Mouse (Mus musculus) left cerebral cortex, adult 11 months (tissue): ENCODE results near the gene Tmem40.

Experiments used
- DNase-seq: peaks from one replicate; pipeline ENCODE4 v3.0.0; 2022; ENCODE audit warnings: low spot score

Gene Tmem40

DNA sequence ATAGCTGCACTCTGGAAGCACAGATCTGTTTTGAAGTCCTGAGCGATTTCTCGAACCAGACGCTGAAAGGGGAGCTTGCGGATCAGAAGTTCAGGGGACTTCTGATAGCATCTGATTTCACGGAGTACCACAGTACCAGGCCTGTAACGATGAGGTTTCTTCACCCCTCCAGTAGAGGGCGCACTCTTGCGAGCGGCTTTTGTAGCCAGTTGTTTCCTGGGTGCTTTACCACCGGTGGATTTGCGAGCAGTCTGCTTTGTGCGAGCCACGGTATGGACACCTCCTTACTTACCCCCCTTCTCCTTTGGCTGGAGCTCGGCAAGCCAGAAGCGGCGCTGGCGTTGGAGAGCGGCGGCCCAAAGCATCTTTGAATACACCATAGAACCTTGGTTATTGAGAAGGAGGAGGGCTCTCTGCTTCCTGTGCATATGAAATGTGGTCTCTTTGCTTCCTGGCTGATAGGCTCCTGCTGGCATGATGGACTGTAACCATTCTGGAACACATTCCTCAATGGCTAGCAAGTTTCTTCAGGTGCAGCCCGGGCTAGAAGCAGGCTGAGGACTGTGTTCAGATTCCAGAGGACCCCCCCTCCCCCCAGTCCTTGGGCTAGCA lies 8.0 kb upstream of the Tmem40 start:
- no peak for DNase-seq

DNA sequence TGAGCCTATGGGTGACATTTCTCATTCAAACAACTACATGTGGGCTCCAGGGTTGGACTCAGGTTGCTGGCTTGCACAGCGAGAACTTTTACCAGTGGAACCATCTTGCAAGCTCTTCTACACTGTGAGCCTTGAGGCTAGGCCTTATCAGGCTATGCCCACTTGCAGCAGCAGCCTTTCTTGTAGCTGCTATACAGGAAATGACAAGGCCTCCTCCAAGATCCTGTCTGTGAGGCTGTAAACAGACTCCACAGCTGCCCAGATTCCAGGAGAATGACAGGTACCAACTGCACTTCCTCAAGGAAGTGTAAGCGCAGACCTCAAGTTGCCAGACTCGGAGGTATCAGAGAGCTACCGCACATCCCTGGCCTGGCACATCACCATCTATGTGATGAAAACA lies 6.0 kb upstream of the Tmem40 start:
- DNase-seq = no peak

DNA sequence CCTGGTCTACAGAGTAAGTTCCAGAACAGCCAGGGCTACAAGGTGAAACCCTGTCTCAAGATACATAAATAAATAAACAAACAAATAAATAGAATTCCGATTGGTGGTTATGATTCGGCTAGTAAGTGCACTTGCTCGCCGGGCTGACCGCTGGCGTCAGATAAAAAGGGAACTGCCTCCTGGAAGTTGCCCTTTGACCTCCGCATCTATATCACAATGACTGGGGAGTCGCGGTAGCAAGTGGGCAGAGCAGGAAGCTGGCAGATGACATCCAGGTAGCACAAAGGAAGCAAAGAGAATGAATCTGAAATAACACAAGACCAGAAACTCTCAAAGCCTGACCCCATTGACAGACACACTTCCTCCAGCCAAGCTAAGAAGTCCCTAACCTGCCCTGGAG lies 5.1 kb upstream of the Tmem40 start:
- no peak for DNase-seq

DNA sequence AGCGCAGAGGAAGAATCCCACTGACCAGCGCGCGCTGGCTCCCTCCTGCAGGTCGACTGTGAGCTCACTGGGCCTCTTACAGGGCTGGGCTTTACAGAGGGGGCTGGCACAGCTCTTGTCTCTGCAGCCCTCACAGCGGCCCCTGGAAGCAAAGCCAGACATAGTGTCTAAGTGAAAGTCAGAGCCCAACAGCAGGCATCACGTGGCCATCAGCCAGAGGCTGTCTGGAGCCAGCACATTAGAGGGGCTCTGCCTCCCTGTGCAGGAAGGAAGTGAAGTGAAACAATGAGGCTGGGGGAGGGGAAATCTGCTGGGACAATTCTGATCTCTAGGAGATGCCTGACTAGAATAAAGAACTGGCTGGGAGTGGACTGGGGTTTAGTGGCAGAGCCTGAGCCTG lies 2.0 kb upstream of the Tmem40 start:
- DNase-seq = no peak

DNA sequence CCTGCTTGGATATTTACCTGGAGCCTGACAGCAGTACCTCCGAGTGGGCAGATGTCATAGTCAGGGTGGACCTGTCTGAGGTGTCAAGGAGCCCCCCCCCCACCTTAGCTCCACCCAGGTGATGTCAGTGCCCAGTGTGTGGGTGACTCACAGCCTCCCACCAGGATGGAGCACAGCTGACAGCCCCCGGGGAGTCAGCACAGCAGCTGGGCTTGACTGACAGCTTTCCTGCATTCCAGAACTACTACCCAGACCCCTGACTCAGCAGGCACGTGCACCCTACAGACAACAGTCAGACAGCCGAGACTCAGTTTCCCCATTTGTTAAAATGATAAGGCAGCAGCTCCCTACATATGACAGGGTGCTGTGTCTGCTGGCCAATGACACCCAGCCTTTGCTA lies 1.2 kb downstream of the Tmem40 start:
- no peak for DNase-seq

DNA sequence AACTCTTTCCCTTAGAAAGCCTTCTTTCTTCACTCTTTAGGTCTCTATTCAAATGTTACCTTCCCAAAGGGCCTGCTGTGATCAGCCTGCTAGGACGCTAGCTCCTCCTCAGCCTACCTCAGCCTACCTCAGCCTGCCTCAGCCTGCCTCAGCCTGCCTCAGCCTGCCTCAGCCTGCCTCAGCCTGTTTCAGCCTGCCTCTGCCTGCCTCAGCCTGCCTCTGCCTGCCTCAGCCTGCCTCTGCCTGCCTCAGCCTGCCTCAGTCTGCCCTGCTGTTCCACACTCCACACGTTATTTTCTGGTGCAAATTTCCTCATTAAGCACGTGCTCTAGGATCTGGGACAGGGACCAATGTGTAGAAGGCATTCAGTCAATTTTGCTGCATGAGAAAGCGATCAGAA lies 2.1 kb downstream of the Tmem40 start:
- DNase-seq = no peak

DNA sequence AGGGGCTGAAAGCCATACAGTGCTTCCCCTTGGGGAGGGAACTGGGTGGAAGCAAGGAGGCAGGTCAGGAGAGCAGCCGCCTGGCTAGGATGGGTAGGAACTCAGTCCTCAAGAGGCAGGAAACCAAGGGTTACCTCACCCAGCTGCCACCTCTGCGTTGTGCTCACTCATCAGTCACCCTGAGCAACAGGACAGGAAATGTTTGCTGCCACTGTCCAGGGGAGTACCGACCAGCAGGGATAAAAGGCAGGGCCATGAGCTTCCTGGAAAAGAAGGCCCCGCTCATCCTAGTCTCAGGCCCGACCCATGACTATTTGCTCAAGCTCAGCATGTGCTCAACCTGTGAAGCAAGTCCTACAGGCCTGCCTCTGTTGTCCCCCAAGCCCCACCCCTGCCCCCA lies 2.7 kb downstream of the Tmem40 start:
- DNase-seq = no peak

DNA sequence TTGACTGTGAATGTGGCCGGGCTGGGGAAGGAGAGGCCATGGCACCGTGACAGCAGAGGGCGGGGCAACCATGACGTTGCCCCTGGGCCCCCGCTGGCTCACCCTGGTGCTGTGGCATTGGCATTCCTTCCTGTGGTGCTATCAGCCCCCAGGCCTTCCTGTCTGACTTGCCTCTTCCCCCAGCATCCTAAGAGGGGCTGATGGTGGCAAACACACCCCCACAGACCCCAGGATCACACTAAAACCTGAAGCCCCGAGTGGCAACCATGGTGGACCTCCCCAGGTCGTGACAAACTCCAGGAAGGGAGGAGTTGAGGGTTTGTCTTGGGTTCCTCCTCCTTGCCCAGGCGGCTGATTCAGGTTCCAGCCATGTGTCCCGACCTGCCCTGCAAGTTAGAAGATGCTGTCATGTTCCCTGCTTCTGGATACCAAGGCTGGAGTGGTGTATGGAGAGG lies 3.2 kb downstream of the Tmem40 start:
- DNase-seq = no peak

DNA sequence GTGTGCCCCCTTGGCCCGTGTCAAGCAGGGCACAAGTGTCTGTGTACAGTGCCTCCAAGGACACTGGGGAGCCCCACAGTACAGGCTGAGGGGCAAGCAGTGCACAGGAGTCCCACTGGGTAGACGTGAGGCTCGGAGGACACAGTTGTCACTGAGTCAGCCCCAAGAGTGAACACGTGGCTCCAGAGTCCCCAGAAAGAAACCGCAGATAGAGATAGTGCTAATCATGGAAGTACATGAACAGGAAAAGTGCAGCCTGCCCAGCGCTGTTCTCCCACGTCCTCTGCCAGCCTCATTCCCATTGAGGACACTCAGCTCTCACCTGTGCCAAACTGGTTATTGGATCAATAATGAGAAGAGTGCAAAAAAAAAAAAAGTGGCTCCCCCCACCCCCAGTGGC lies 6.7 kb downstream of the Tmem40 start:
- DNase-seq = no peak

DNA sequence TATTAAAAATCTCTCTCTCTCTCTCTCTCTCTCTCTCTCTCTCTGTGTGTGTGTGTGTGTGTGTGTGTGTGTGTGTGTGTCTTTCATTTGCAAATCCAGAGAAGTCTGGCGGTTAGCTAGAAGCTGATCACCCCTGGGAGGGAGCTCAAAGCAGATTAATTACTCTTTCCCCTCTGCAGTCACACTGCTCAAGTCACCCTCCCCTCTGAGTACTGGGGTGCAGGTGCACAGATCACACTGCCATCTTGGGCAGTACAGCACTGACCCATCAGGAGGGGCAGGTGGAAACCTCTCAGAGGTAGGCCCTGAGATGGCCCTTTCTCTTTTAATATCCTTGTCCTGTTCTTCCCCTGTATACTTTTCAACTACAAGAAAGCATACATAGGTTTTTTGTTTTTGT lies 15.9 kb downstream of the Tmem40 start:
- no peak for DNase-seq

DNA sequence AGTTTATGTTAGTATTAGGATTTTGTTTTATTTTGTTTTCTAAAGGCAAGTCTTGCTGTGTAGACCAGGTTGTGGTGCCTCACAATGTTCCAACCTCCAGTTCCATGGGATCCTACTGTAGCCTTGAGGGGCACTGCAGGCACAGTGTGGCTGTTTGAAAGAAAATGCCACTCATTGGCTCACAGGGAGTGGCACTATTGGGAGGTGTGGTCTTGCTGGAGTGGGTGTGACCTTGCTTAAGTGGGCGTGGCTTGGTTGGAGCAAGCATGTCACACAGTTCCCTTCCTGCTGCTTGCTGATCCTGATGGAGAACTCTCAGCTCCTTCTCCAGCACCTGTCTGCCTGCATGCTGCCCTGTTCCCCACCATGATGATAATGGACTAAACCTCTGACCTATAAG lies 18.6 kb downstream of the Tmem40 start:
- DNase-seq = no peak

DNA sequence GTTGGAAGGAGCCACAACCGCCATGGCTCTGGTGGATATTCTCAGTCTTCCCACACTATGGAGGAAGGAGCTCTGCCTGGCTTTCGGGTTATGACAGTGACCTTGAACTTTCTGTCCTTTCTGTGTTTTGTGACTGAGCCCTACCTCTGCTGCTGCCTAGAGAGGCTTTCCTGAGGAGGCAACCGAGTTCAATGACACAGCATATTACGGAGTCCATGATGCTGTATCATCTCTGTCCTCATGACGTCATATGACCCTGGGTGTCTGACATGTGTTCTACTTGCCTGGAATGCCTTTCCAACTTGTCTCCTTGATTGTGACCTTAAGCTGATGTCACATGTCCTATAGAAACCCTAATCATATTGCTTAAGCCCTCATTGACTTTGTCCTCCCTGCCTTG lies 23.2 kb downstream of the Tmem40 start:
- no peak for DNase-seq

DNA sequence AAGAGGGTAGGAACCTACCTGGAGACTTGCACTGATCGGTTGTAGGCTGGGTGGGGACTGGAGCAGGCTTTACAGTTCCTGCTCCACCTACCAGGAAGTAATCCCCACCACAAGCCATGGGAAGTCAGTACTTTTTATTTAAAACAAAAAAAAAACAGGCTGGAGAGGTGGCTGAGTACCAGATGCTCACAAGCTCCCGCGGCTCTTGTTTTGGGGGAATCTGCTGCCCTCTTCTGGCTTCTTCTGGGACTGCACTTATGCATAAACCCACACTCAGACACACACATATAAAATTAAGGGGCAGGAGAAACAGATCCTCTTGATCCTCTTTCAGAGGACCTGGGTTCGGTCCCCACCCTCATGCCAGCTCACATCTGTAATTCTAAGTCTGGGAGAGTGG lies 27.3 kb downstream of the Tmem40 start:
- DNase-seq = no peak

DNA sequence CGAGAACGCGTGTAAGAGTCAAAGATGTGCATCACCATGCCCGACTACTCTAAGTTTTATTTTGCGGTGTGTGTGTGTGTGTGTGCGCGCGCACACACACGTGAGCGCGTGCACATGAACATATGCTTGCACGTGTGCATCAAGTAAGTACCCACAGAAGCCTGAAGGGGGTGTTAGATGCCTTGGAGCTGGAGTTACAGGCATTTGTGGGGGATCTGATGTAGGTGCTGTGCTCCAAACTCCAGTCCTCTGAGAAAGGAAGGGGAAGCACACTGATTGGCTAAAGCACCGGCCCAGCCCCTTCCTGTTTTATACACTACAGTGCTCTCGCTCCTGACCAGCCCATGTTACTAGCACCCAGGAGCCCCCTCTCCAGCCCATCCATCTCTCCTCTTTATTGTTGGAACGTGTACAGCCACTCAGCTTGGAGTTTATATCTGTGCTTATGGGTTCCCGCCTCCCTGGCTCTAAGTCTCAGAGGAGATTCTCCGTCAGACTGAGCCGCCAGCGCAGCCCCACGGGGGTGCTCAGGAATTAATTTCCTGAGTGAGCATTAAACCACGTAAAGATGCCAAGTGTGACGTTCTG lies 29.8 kb downstream of the Tmem40 start:
- DNase-seq = no peak

DNA sequence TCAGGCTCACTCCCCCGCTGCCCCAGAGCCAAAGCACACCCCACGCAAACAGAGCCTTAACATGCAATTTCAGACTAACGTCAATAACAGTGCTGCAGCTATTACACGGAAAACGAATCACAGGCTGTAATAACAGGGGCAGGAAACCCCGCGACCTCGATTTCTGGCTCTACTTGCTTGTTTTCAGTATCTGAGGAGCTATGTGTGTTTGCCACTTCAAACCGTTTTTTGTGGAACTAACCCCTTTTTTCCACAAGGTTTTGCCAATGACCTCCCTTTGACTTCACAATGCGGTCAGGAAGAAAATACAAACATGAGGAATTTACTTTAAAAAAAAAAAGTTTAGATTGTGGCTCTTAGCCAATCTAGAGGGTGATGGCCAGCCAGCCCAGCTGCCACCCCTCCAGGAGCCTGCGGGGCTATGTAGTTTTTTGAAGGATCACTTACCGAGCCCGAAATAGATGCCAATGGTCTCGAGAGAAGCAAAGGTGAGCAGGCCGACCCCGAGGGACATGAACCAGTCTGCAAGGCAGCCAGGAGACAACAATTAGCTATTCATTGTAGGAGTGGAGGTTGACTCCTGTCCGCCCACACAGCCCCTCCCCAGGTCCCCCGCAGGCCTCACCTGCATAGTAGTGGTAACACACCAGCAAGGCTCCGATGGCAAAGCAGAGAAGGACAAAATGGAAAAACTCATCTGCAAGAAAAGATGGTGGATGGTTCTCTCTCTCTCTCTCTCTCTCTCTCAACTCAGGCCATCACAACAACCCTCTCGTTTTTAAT lies 31.5 kb downstream of the Tmem40 start:
- no peak for DNase-seq

DNA sequence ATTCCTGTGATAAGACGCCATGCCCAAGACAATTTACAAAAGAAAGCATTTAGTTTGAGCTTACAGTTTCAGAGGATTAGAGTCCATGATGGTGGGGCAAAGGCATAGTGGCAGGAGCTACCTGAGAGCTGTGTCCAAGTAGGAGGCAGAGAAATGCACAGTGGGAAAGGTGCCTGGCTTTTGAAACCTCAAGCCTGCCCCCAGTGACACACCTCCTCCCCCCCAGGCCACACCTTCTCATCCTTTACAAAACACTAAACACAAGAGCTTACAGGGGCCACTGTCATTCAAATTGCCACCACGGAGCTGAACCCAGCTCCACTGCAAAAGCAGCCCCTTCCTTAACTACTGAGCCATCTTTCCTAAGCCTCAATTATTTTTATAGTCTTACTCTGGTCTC lies 34.6 kb downstream of the Tmem40 start:
- no peak for DNase-seq

DNA sequence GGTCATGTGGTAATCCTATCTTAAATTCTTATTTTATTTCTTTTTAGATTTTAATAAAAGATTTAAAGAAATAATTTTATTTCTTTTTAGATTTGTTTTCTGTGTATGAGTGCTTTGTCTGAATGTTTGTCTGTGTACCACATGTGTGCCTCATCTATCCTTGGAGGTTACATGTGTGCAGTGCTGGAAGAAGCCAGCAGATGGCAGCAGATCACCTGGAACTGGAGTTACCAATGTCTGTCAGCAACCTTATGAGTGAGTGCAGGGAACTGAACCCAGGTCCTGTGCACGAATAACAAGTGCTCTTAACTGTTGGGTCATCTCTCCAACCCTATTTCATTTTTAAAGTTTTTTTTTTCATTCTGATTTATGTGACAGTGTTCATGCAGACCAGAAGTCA lies 35.1 kb downstream of the Tmem40 start:
- no peak for DNase-seq

DNA sequence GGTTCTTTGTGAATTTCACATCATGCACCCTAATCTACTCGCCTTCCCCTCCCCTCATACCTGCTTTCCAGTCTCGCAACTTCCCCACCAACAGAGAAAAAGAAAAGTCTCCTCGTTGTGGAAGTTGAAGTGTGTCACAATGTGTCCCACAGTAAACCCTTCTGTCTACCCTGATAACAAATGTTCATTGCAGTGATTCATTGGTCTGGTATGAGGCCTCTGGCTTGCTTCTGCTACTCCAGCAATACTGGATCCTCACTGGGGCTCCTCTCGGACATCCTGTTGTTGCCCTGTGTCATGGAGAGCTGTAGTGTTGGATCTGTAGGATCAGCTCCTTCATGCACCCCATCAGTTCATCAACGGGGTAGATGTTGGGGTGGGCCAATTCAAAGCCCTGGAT lies 40.0 kb downstream of the Tmem40 start:
- no peak for DNase-seq

DNA sequence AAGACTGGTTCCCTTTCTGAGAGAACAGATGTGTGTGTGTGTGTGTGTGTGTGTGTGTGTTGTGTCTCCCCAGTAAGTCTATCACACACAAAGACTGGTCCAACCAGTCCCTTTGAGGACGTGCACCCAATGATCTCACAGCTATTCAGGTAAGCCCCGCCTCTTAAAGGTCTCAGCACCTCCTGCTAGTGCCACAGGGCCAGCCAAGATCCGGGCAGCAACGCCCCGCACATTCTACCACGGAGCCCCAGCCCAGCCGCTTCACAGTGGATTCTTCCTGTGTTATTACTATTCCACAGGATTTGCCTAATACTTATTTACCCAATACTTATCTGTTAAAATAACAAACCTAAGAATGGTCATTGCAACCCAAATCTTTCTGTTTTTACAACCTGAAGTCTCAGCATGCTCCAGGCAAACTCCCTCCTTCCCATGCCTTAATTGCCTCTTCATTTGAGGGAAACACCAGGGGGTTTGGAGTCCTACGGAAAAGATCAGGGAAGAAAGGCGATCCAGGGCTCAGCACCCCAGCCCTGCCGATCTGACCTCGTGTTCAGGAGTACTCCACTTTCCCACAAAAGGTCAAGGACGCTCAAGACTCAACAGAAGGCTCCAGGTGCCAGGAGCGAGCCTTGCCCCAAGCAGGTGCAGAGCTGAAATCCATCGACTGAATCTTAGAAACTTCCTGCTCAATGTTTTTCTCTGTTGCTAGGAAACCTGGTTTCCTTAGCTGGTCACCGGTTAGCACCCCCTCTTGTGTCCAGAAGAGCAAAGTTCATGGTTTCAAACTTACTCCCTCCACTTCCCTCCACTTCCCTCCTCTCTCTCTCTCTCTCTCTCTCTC lies 44.3 kb downstream of the Tmem40 start:
- no peak for DNase-seq

DNA sequence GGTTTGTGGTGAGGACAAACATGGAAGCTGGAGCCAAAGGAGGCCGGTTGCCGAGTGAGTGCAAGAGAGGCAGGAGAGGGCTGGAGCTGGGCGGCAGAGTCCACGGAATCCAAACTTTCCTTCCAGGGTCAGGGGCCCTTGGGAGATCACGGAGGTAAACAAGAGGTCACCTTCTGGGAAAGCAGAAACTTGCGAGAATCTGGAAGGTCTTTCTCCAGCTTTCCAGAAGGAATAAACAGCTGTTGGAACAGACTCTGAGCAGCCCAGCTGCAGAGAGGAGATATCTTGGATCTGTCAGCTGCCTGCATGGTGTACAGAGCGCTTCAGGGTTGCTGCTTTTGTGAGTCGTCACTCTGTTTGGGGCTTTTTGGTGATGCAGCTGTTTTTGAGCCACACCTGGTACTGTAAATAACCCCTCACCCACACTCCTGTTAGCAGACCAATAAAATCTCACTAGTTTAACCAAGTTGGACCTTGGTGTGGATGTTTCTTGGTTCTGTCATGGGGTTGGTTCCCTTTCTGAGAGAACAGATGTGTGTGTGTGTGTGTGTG lies 45.0 kb downstream of the Tmem40 start:
- no peak for DNase-seq

DNA sequence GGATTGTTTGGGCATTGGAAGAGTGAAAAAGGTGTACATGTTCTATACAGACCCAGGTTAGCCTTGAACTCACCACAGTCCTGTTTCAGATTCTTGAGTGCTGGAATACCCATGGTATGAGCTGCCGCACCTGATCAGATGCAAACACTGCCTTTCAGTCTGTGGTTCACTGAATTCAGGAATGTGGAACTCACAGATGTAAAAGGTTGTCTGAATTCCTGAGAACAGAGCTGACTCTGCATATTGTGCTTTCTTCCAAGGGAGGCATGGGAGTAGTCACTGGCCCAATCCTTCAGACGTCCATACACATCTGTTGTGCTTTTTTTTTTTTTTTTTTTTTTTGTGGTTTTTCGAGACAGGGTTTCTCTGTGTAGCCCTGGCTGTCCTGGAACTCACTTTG lies 50.9 kb downstream of the Tmem40 start:
- no peak for DNase-seq

DNA sequence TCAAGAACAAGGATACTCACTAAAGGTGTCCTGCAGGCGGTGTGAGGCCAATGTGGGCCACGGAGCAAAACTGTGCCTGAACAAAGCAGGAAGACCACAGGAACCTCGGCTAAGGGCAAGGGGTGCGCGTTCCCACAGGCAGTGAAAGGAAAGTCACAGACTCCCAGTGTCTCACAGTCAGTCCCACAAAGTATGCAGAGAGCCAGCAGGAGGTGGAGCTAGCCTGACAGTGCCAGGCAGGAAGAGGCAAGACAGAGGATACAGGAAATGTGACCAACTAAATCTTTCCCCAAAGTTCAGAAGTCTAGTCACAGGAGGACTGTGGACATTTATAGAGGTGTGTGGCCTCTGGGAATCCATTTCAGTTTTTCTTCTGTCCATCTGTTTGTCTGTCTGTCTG lies 59.3 kb downstream of the Tmem40 start:
- no peak for DNase-seq
